Mouse (Mus musculus) bone marrow, adult 2 months (tissue): Measurements from ENCODE around the gene Bhmt.

ENCODE experiments used
- CTCF ChIP-seq: fragments of 200-500 bp; IDR thresholded peaks from 2 replicates; pipeline ENCODE4 v1.5.1; 2011; ENCODE audit warnings: low read length, control low read depth; ENCODE audit not compliant: control insufficient read depth, insufficient read depth
- POLR2A ChIP-seq: fragments of 200-500 bp; IDR thresholded peaks from 2 replicates; pipeline ENCODE4 v1.6.1; 2011; ENCODE audit warnings: low read depth, mild to moderate bottlenecking, control low read depth, low read length, borderline replicate concordance; ENCODE audit not compliant: control insufficient read depth

DNA sequence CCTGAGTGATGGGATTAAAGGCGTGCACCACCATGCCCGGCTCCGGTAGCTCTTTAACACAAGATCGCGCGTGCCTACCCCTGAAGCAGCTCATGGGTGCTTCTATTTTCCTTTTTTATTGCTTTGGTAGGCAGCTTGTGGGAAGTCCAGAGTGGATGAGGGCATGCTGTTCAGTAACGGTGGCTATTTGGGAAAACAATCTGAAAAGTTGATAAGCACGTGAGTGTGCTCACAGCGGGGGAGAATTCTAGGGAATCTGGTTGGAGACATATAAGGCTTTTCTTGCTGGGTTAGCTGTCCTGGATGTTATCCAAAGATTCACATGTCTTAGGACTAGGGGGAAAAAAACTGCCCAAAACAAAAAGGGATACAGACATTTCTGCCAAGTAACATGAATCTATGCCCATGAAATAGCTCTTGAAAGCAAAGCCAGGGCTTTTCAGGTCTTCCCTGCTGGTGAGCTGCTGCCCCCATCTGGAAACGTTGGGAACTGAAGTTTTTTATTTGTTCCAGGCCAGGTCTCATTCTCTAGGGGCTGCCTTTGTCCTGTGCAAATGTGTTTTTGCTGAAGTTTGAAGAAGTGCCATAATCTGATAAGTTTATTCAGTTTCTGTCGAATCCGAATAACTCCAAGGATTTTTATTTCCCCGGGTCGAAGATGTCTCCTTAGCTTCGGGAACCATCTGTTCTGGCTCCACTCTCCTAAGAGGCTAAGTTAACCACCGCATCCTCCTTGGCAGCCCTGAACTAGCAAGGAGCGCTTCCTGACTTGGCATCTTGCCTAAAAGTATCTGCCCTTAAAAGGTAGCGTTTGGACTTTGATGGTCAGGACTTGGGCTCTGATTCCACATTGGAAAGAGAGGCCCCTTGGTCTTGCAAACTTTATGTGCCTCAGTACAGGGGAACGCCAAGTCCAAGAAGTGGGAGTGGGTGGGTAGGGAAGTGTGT, 24.8 kb downstream of the Bhmt start:
- TF ChIP-seq CTCF: peak; percentile 61; the same call in 1 of the 2 replicates
- TF ChIP-seq POLR2A: no peak
